Mouse (Mus musculus): Measurements from ENCODE around the gene Rpl36-ps4. TPM values are rescaled to one million over a fixed set of nuclear protein-coding genes. Genes with fewer than 3 reads are reported as not detected.

The Rpl36-ps4 gene
- not detected for polyA plus RNA-seq (2012; fragmentation: generic; extraction: Trizol)

DNA sequence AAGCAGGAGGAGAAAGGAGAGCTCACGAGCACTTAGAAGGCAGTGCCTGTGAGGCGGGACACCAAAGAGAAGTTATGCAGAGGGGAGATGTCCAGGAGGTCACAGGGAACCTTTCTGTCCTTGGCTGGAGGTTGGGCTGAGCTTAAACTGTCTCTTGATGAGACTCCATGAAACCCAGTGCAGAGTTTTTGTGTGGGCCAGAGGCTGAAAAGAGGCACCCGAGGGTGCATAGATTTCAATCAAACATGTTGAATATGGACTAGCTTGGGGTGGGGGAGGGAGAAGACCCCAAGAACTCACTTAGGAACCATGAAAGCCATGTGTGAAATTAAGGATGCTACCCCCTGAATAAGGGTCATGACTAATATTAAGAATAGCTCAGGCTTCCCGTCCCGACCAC, at the start of gene Rpl36-ps4:
Gene Rpl36-ps4 (plus strand): TSS at position 301 of the 400 bp plus-strand sequence.

Other genes with a start within 250 kb of the Rpl36-ps4 start
- gene Msh2, start 248.6 kb upstream of the Rpl36-ps4 start, polyA plus RNA-seq (2012; fragmentation: generic; extraction: Trizol): 10 to 100 TPM in 1 of 2 experiments, 1 to 10 TPM in 1; 3.2 to 12.9 TPM
- under 1 TPM in 1 of 2 experiments, not detected in 1; 0.01 TPM for gene Kcnk12, start 123.0 kb upstream of the Rpl36-ps4 start, polyA plus RNA-seq (2012; fragmentation: generic; extraction: Trizol)
- gene Msh6, start 54.1 kb downstream of the Rpl36-ps4 start, polyA plus RNA-seq (2012; fragmentation: generic; extraction: Trizol): 10 to 100 TPM in 1 of 2 experiments, 1 to 10 TPM in 1; 4.7 to 11.7 TPM
- 10 to 100 TPM in 1 of 2 experiments, under 1 TPM in 1; 0.77 to 11.0 TPM for gene Fbxo11, start 144.3 kb downstream of the Rpl36-ps4 start, polyA plus RNA-seq (2012; fragmentation: generic; extraction: Trizol)

Data from C3H10T1/2 (cell line).